Mouse (Mus musculus) heart, adult 10 weeks (tissue): ENCODE results near the gene St8sia6. TPM values are rescaled to one million over a fixed set of nuclear protein-coding genes. Genes with fewer than 3 reads are reported as not detected.

Experiments
- polyA plus RNA-seq: library from polyadenylated mRNA; stranded (reverse); fragments of 350-450 nt; fragmentation: Illumina TruSeq; extraction: RNeasy Lipid Tissue Mini Kit (QIAGEN cat#74804); gene quantifications from one replicate; pipeline ENCODE4 v1.2.3, GENCODE M21; 2014; ENCODE audit warnings: low read depth, low replicate concordance

Gene St8sia6
- polyA plus RNA-seq, result 1.5 TPM

DNA sequence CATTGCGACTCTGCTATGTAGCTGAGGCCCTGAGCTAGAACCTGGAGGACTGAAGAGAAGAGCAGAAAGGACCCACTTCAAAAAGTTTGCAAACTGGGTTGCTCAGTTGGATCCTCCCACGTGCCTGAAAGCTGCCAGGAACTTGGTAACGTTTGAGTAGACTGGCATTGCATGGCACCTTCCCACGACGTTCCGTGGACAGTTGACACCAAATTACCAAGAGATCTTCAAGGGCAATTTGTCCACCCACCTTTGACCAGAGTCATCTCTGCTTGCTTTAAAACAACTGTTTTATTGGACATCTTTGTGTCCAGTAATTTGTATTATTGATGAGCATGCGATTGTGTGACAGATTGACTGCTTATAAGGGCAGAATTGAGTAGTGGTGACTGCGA is at the start of gene St8sia6:
Gene St8sia6, minus strand, starts transcription at position 96 of the 395 bp plus-strand sequence.

Other genes starting within 250 kb of the St8sia6 start
- gene Trdmt1, start 249.4 kb downstream of the St8sia6 start, polyA plus RNA-seq, result 9.2 TPM
- 278 TPM for gene Vim, start 220.1 kb downstream of the St8sia6 start, polyA plus RNA-seq